Mouse (Mus musculus) stomach, postnatal 0 days (tissue): ENCODE data around the gene Mosmo.

Source experiments
- CTCF ChIP-seq: IDR thresholded peaks from 2 replicates; pipeline ENCODE4 v1.5.1; 2016; ENCODE audit warnings: antibody characterized with exemption, low read depth, mild to moderate bottlenecking, moderate library complexity
- EP300 ChIP-seq: optimal IDR thresholded peaks from 2 replicates; pipeline ENCODE3; 2016; ENCODE audit warnings: antibody characterized with exemption

GRCm38 (mm10) chr7:120739558-120740101 lies 62.2 kb downstream of the Mosmo start:
- TF ChIP-seq CTCF (peak; percentile 36), EP300 (no peak)
